Mouse (Mus musculus) bone marrow, adult 2 months (tissue): Measurements from ENCODE around the gene Ccser1.

Experiments used
- CTCF ChIP-seq: fragments of 200-500 bp; IDR thresholded peaks from 2 replicates; pipeline ENCODE4 v1.5.1; 2011; ENCODE audit warnings: low read length, control low read depth; ENCODE audit not compliant: control insufficient read depth, insufficient read depth
- POLR2A ChIP-seq: fragments of 200-500 bp; IDR thresholded peaks from 2 replicates; pipeline ENCODE4 v1.6.1; 2011; ENCODE audit warnings: low read depth, mild to moderate bottlenecking, control low read depth, low read length, borderline replicate concordance; ENCODE audit not compliant: control insufficient read depth

- TF ChIP-seq CTCF (no peak), POLR2A (no peak)
Measured at GRCm38 (mm10) chr6:61143031-61143430, 37.1 kb upstream of the Ccser1 start.
